In the genomic region with DNA sequence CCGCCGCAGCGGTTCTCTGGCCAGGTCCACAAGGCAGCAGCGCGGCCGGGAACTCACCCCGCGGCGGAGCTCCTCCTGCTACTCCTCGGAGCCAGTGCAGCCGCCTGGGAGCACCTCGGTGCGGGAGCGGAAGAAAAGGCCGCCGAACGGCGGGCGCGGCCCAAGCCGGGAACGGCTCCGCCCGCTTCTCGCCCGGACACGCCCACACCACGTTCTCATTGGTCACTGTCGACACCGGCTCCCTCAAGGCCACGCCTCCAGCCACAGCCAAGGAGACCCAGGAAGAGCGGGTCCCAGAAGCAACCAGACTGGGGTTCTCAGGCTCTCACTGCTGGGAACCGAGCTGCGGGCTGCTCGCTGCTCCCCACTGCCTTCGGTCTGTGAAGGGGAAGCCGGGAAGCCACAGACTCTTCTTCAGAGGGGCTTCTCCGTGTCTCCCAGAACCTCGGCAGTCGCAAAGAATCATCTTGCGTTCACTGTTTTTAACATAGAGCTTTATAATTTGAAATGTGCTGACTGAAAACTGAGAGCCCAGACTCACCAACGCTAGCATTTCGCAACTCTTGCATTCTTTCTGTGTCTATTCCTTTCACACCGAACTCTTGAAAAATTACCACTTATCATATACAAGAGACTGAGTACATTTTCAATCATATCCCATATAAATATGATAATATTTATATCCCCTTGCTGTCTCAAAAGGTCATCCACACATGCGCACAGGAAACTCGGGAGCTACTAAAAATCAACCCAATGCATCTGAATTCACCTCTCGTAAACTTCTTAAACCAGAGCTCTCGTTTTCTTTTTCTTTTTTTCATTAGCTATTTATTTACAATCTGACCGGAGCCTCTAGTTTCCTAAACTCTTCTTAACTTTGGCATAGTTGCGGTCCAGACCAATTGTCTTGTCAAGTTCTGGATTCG, we compare ENCODE assay signal across 7 mouse cellular contexts. TPM values are rescaled to one million over a fixed set of nuclear protein-coding genes. Genes with fewer than 3 reads are reported as not detected.
A peak's percentile ranks its signal among the peaks of the same experiment; 100 is the strongest.
DNase-seq lines count a peak whose midpoint lies in the region; ATAC-seq and TF ChIP-seq lines count a peak whose summit lies in the region.

Slc25a30 (minus strand) TSS at position 170 of the 926 bp plus-strand sequence.

- TF ChIP-seq POLR2A in kidney, adult 2 months (IDR thresholded peaks at IDR 0.05; ENCODE audit: low read depth, low read length), result peak; percentile 88
- TF ChIP-seq POLR2A in spleen, adult 2 months (IDR thresholded peaks at IDR 0.05; ENCODE audit: low read depth, low read length), result peak; percentile 84

- ATAC-seq in embryonic facial prominence, embryonic 12.5 days (ENCODE audit: insufficient number of reproducible peaks, insufficient read depth, low FRiP score, low TSS enrichment), result peak; percentile 99
- peak; percentile 96 for ATAC-seq in limb, embryonic 12.5 days (ENCODE audit: insufficient number of reproducible peaks, insufficient read depth, low FRiP score, low TSS enrichment, low read depth)
- peak; percentile 99 for ATAC-seq in midbrain, embryonic 15.5 days (replicated peaks)

- DNase-seq in adrenal gland, postnatal 25 days, result peak; percentile 98
- DNase-seq in heart, adult 11 months, result peak; percentile 100
- DNase-seq in kidney, adult 2 months, result peak; percentile 99
- DNase-seq in spleen, adult 2 months (ENCODE audit: low read depth in 1 of 2, low spot score in 2 of 2), result peak; percentile 77 to 97

- peak within 1 kb of the TSS; percentile 85 for H3K4me2 ChIP-seq in embryonic facial prominence, embryonic 12.5 days (replicated peaks)
- H3K4me2 ChIP-seq in limb, embryonic 12.5 days, result peak within 1 kb of the TSS; percentile 81
- H3K4me2 ChIP-seq in midbrain, embryonic 15.5 days, result peak within 1 kb of the TSS; percentile 80

- H3K9ac ChIP-seq in embryonic facial prominence, embryonic 12.5 days, result peak within 1 kb of the TSS; percentile 65
- peak within 1 kb of the TSS; percentile 66 for H3K9ac ChIP-seq in limb, embryonic 12.5 days (replicated peaks)
- peak within 1 kb of the TSS; percentile 86 for H3K9ac ChIP-seq in midbrain, embryonic 15.5 days

- TF ChIP-seq CTCF in kidney, adult 2 months (conservative IDR thresholded peaks at IDR 0.05; ENCODE audit: insufficient read depth, insufficient read length, low read depth, low read length), result no peak
- TF ChIP-seq CTCF in spleen, adult 2 months (IDR thresholded peaks at IDR 0.05; ENCODE audit: extremely low read depth, insufficient read depth, insufficient read length, insufficient replicate concordance), result no peak

- peaks cover 16% of the 10 kb centered on the region for H3K27me3 ChIP-seq in embryonic facial prominence, embryonic 12.5 days
- H3K27me3 ChIP-seq in kidney, adult 2 months (replicated peaks; ENCODE audit: control insufficient read depth, insufficient read depth, low read length), result no peaks in the 10 kb centered on the region
- peaks cover 23% of the 10 kb centered on the region for H3K27me3 ChIP-seq in limb, embryonic 12.5 days
- 0 out of 2 replicates have a peak, but pooled peaks cover 5% of the 10 kb centered on the region for H3K27me3 ChIP-seq in midbrain, embryonic 15.5 days (replicated peaks)
- H3K27me3 ChIP-seq in spleen, adult 2 months (ENCODE audit: control insufficient read depth, insufficient read depth, low read length), result no peaks in the 10 kb centered on the region

- peak within 1 kb of the TSS; percentile 72 for H3K4me3 ChIP-seq in embryonic facial prominence, embryonic 12.5 days
- H3K4me3 ChIP-seq in kidney, adult 2 months (ENCODE audit: insufficient read depth, low read depth, low read length), result peak within 1 kb of the TSS; percentile 78
- peak within 1 kb of the TSS; percentile 72 for H3K4me3 ChIP-seq in limb, embryonic 12.5 days (replicated peaks)
- H3K4me3 ChIP-seq in midbrain, embryonic 15.5 days, result peak within 1 kb of the TSS; percentile 83
- H3K4me3 ChIP-seq in spleen, adult 2 months (ENCODE audit: extremely low read depth, insufficient read depth, insufficient read length), result peak within 1 kb of the TSS; percentile 86

- no peaks in the 10 kb centered on the region for H3K9me3 ChIP-seq in embryonic facial prominence, embryonic 12.5 days
- H3K9me3 ChIP-seq in limb, embryonic 12.5 days, result no peaks in the 10 kb centered on the region
- no peaks in the 10 kb centered on the region for H3K9me3 ChIP-seq in midbrain, embryonic 15.5 days

- 0 out of 2 replicates have a peak, but pooled peaks cover 3% of the 10 kb centered on the region for H3K4me1 ChIP-seq in embryonic facial prominence, embryonic 12.5 days
- H3K4me1 ChIP-seq in kidney, adult 2 months (ENCODE audit: control insufficient read depth, insufficient read depth, low read length), result peaks cover 6% of the 10 kb centered on the region; the same call in 1 of the 2 replicates
- no peaks in the 10 kb centered on the region for H3K4me1 ChIP-seq in limb, embryonic 12.5 days (replicated peaks)
- H3K4me1 ChIP-seq in midbrain, embryonic 15.5 days, result peaks cover 11% of the 10 kb centered on the region
- no peaks in the 10 kb centered on the region for H3K4me1 ChIP-seq in spleen, adult 2 months (ENCODE audit: control insufficient read depth, insufficient read depth, insufficient read length)

- WGBS in embryonic facial prominence, embryonic 12.5 days, result 7% methylated on average over 49 of the region's 51 CpGs
- WGBS in kidney, adult 2 months, result 4% methylated on average over 51 of the region's 51 CpGs
- 6% methylated on average over 51 of the region's 51 CpGs for WGBS in limb, embryonic 12.5 days
- 7% methylated on average over 51 of the region's 51 CpGs for WGBS in midbrain, embryonic 15.5 days
- WGBS in spleen, adult 2 months, result 4% methylated on average over 50 of the region's 51 CpGs

- H3K27ac ChIP-seq in embryonic facial prominence, embryonic 12.5 days, result peak within 1 kb of the TSS; percentile 70; the same call in 1 of the 2 replicates
- H3K27ac ChIP-seq in kidney, adult 2 months (ENCODE audit: insufficient read depth, low read depth, low read length), result peak within 1 kb of the TSS; percentile 79
- H3K27ac ChIP-seq in limb, embryonic 12.5 days, result peak within 1 kb of the TSS; percentile 79; the same call in 1 of the 2 replicates
- H3K27ac ChIP-seq in midbrain, embryonic 15.5 days, result peak within 1 kb of the TSS; percentile 92
- peak within 1 kb of the TSS; percentile 85 for H3K27ac ChIP-seq in spleen, adult 2 months (ENCODE audit: insufficient read depth, low read length)

- H3K36me3 ChIP-seq in embryonic facial prominence, embryonic 12.5 days, result no peaks in the 10 kb centered on the region
- H3K36me3 ChIP-seq in kidney, adult 2 months (ENCODE audit: control insufficient read depth, insufficient read depth, low read length), result no peaks in the 10 kb centered on the region
- no peaks in the 10 kb centered on the region for H3K36me3 ChIP-seq in limb, embryonic 12.5 days
- no peaks in the 10 kb centered on the region for H3K36me3 ChIP-seq in midbrain, embryonic 15.5 days (replicated peaks)
- H3K36me3 ChIP-seq in spleen, adult 2 months (ENCODE audit: control insufficient read depth, insufficient read depth, low read length), result no peaks in the 10 kb centered on the region

RNA-seq across cellular contexts. Expression of gene Slc25a30, which starts in this region (rescaled TPM):
- total RNA-seq in adrenal gland, postnatal 25 days (2021), result 246 and 276 TPM in 2 replicates
- 5.3 and 5.5 TPM in 2 replicates for polyA plus RNA-seq in embryonic facial prominence, embryonic 12.5 days (2016; fragmentation: Nextera tagmentation; extraction: Ambion mirVana)
- polyA plus RNA-seq in kidney, adult 2 months (2012; rRNA removed), result 26.3 and 29.6 TPM in 2 replicates
- 4.6 and 4.7 TPM in 2 replicates for polyA plus RNA-seq in limb, embryonic 12.5 days (2016; fragmentation: Nextera tagmentation; extraction: Ambion mirVana)
- 9.3 and 10.4 TPM in 2 replicates for polyA plus RNA-seq in midbrain, embryonic 15.5 days (2015; fragmentation: Nextera tagmentation; extraction: Ambion mirVana)
- 6.0 and 8.7 TPM in 2 replicates for polyA plus RNA-seq in spleen, adult 2 months (2012; rRNA removed)

Comparison
In these comparisons a context has a peak if more than half of its experiments do, and no peak if none do; other contexts are left out.
1. Peak in every context shown above with its lines: DNase-seq, ATAC-seq, H3K4me3 ChIP-seq and H3K27ac ChIP-seq.